8 mouse cellular contexts compared by ENCODE assay signal in the genomic region with DNA sequence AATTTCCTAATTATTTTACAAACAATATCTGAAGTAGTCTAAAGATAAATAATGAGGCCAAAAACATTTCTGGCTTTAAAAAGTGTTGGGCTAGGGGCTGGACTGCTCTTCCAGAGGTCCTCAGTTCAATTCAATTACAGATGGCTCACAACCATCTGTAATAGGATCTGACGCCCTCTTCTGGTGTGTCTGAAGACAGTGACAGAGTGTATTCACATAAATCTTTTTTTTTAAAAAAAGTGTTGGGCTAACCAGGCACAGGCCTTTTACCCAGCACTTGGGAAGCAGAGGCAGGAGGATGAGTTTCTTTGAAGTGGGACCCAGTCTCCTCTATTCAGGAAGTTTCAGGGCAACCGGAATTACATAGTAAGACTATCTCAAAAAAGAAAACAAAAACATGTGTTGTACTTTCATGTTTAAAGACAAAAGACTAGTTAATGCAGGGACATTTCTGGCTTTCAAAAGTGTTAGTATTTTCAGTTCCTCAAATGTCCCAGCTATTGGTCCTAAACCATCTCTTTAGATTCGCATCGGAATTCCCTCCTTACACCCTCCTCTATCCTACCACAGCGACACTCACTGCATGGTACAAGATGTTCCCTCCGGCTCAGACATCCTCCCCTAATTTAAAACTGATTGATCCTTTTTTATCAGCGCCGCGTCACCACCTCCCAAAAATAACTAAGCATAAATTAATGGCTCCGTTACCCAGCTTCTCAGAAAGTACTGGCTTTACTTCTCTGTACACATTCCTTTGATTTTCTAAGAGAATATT. TPM values are rescaled to one million over a fixed set of nuclear protein-coding genes. Genes with fewer than 3 reads are reported as not detected.
A peak's percentile ranks its signal among the peaks of the same experiment; 100 is the strongest.
DNase-seq lines count a peak whose midpoint lies in the region; ATAC-seq and TF ChIP-seq lines count a peak whose summit lies in the region.

No protein-coding gene starts in this region.

- peak overlapping the region; percentile 94 for H3K4me3 ChIP-seq in ES-Bruce4 (ENCODE audit: low read depth, low read length)
- H3K4me3 ChIP-seq in heart, postnatal 0 days (ENCODE audit: low read depth, low read length) = peak overlapping the region; percentile 98
- H3K4me3 ChIP-seq in liver, embryonic 12.5 days = peak overlapping the region; percentile 88

- no peak for ATAC-seq in heart, postnatal 0 days (ENCODE audit: insufficient read depth, low read depth)
- ATAC-seq in liver, embryonic 12.5 days = no peak

- no peak for TF ChIP-seq EP300 in ES-Bruce4 (IDR thresholded peaks at IDR 0.05; ENCODE audit: insufficient read depth, low read depth, low read length)
- no peak for TF ChIP-seq EP300 in heart, postnatal 0 days (IDR thresholded peaks at IDR 0.05; ENCODE audit: low read depth)

- no peaks in the 10 kb centered on the region for H3K9me3 ChIP-seq in ES-Bruce4 (replicated peaks; ENCODE audit: control insufficient read depth, insufficient read depth, low read length, poor library complexity, severe bottlenecking)
- H3K9me3 ChIP-seq in heart, postnatal 0 days (replicated peaks; ENCODE audit: control insufficient read depth, low read length) = no peaks in the 10 kb centered on the region
- H3K9me3 ChIP-seq in liver, embryonic 12.5 days (replicated peaks) = no peaks in the 10 kb centered on the region

- peak overlapping the region; percentile 84 for H3K9ac ChIP-seq in ES-Bruce4 (ENCODE audit: low read depth, poor library complexity, severe bottlenecking)
- H3K9ac ChIP-seq in heart, postnatal 0 days (replicated peaks; ENCODE audit: low read depth, low read length) = peak overlapping the region; percentile 99
- peak overlapping the region; percentile 93 for H3K9ac ChIP-seq in liver, embryonic 12.5 days

- 0 out of 2 replicates have a peak overlapping the region, but pooled peaks have one; percentile 12 for H3K27ac ChIP-seq in ES-Bruce4 (ENCODE audit: insufficient read depth, low read length)
- peak overlapping the region; percentile 98 for H3K27ac ChIP-seq in heart, postnatal 0 days (ENCODE audit: low read depth)
- peak overlapping the region; percentile 94 for H3K27ac ChIP-seq in liver, embryonic 12.5 days

- peak; percentile 19 to 44 for DNase-seq in layer of hippocampus, adult 18-20 months (ENCODE audit: low spot score in 2 of 2)
- DNase-seq in layer of hippocampus, adult 9-10 months (ENCODE audit: low spot score) = no peak
- DNase-seq in embryo, embryonic 10.5 days (ENCODE audit: low spot score) = peak; percentile 24
- peak; percentile 25 for DNase-seq in heart, postnatal 0 days (ENCODE audit: low spot score)
- DNase-seq in splenic B cell, adult 2 months (ENCODE audit: low read depth, low spot score) = peak; percentile 60
- no peak for DNase-seq in yolk sac, embryonic 10.5 days (ENCODE audit: low spot score)

- peak overlapping the region; percentile 86 for H3K4me2 ChIP-seq in heart, postnatal 0 days (ENCODE audit: low read depth, low read length)
- peak overlapping the region; percentile 85 for H3K4me2 ChIP-seq in liver, embryonic 12.5 days

- no peak for TF ChIP-seq POLR2A in ES-Bruce4 (IDR thresholded peaks at IDR 0.05; ENCODE audit: insufficient read depth, low read length)

- peaks cover 4% of the 10 kb centered on the region for H3K4me1 ChIP-seq in ES-Bruce4 (ENCODE audit: control insufficient read depth, insufficient read depth, low read length)
- peaks cover 12% of the 10 kb centered on the region for H3K4me1 ChIP-seq in heart, postnatal 0 days (ENCODE audit: control insufficient read depth, insufficient read depth)
- peaks cover 78% of the 10 kb centered on the region for H3K4me1 ChIP-seq in liver, embryonic 12.5 days

- H3K36me3 ChIP-seq in ES-Bruce4 (ENCODE audit: control insufficient read depth, insufficient read depth, low read length, poor library complexity, severe bottlenecking) = no peaks in the 10 kb centered on the region
- no peaks in the 10 kb centered on the region for H3K36me3 ChIP-seq in heart, postnatal 0 days (replicated peaks; ENCODE audit: control insufficient read depth, insufficient read depth, low read length)
- H3K36me3 ChIP-seq in liver, embryonic 12.5 days = peaks cover 15% of the 10 kb centered on the region; the same call in 1 of the 2 replicates
- peaks cover 2% of the 10 kb centered on the region; the same call in 1 of the 2 replicates for H3K36me3 ChIP-seq in splenic B cell, adult 2 months (ENCODE audit: control insufficient read depth, insufficient read depth, low read length, poor library complexity, severe bottlenecking)

- WGBS in heart, postnatal 0 days = 4% methylated on average over 10 of the region's 10 CpGs
- 4% methylated on average over 10 of the region's 10 CpGs for WGBS in liver, embryonic 12.5 days (ENCODE audit: insufficient replicate concordance)

- H3K27me3 ChIP-seq in ES-Bruce4 (ENCODE audit: control insufficient read depth, insufficient read depth, low read length, poor library complexity, severe bottlenecking) = no peaks in the 10 kb centered on the region
- no peaks in the 10 kb centered on the region for H3K27me3 ChIP-seq in heart, postnatal 0 days (ENCODE audit: control insufficient read depth, insufficient read depth, low read length)
- H3K27me3 ChIP-seq in liver, embryonic 12.5 days (replicated peaks) = no peaks in the 10 kb centered on the region
- no peaks in the 10 kb centered on the region for H3K27me3 ChIP-seq in splenic B cell, adult 2 months (ENCODE audit: control insufficient read depth, insufficient read depth, low read length, poor library complexity, severe bottlenecking)

- TF ChIP-seq CTCF in ES-Bruce4 (IDR thresholded peaks at IDR 0.05; ENCODE audit: low read depth, low read length) = no peak
- TF ChIP-seq CTCF in heart, postnatal 0 days (IDR thresholded peaks at IDR 0.05; ENCODE audit: low read depth) = no peak

RNA-seq across cellular contexts. Expression of gene Sf3b1, which starts 1.4 kb away (rescaled TPM):
- total RNA-seq in layer of hippocampus, adult 18-20 months (2021) = 100 to 1,000 TPM; 150 to 154 TPM
- polyA plus RNA-seq in ES-Bruce4 (2011; ENCODE audit: insufficient read depth, insufficient read length, low read depth, missing spikeins) = 277 and 314 TPM in 2 replicates
- total RNA-seq in heart, postnatal 0 days (2014; rRNA removed; ENCODE audit: low replicate concordance) = 118 and 119 TPM in 2 replicates
- 172 and 173 TPM in 2 replicates for polyA plus RNA-seq in heart, postnatal 0 days (2015; fragmentation: Nextera tagmentation; extraction: Ambion mirVana)
- polyA plus RNA-seq in liver, embryonic 12.5 days (2016; fragmentation: Nextera tagmentation; extraction: Ambion mirVana) = 161 and 169 TPM in 2 replicates

RNA-seq across cellular contexts. Expression of gene Coq10b, which starts 26.7 kb away (rescaled TPM):
- 10 to 100 TPM; 18.2 to 19.7 TPM for total RNA-seq in layer of hippocampus, adult 18-20 months (2021)
- polyA plus RNA-seq in ES-Bruce4 (2011; ENCODE audit: insufficient read depth, insufficient read length, low read depth, missing spikeins) = 21.2 and 27.1 TPM in 2 replicates
- total RNA-seq in heart, postnatal 0 days (2014; rRNA removed; ENCODE audit: low replicate concordance) = 11.5 and 12.1 TPM in 2 replicates
- 28.9 and 32.2 TPM in 2 replicates for polyA plus RNA-seq in heart, postnatal 0 days (2015; fragmentation: Nextera tagmentation; extraction: Ambion mirVana)
- polyA plus RNA-seq in liver, embryonic 12.5 days (2016; fragmentation: Nextera tagmentation; extraction: Ambion mirVana) = 19.5 TPM in 2 replicates

Comparison
In these comparisons a context has a peak if more than half of its experiments do, and no peak if none do; other contexts are left out.
1. DNase-seq: peak in layer of hippocampus, adult 18-20 months (2 of 2), embryo, embryonic 10.5 days (single experiment), heart, postnatal 0 days (single experiment) and splenic B cell, adult 2 months (single experiment); none in layer of hippocampus, adult 9-10 months (single experiment) and yolk sac, embryonic 10.5 days (single experiment).
2. H3K27ac ChIP-seq: peak in every context shown above with its lines; median percentile 98 in heart, postnatal 0 days; 94 in liver, embryonic 12.5 days; 12 in ES-Bruce4.
3. Peak in every context shown above with its lines, with median percentiles within 50 percentile points of each other: H3K4me3 ChIP-seq and H3K9ac ChIP-seq.